Mouse (Mus musculus) spleen, adult 2 months (tissue): ENCODE measurements around the gene Rasal2. TPM values are rescaled to one million over a fixed set of nuclear protein-coding genes. Genes with fewer than 3 reads are reported as not detected.

Experiments used
- DNase-seq, 2 experiments: peaks; one replicate each; pipeline versions ENCODE4 v3.0.0 to v3.0.0-alpha.2; 2012 to 2021; ENCODE audit warnings: low spot score in 2 of 2, low read depth in 1 of 2
- H3K27ac ChIP-seq: fragments of 200-500 bp; 2 replicates; pipeline ENCODE4 v1.5.1; 2012; ENCODE audit warnings: low read length, inconsistent platforms; ENCODE audit not compliant: insufficient read depth
- H3K27me3 ChIP-seq: fragments of 200-500 bp; 2 replicates; pipeline ENCODE4 v1.6.1; 2012; ENCODE audit warnings: mild to moderate bottlenecking, moderate library complexity, low read length, inconsistent platforms; ENCODE audit not compliant: control insufficient read depth, insufficient read depth
- H3K36me3 ChIP-seq: fragments of 200-500 bp; 2 replicates; pipeline ENCODE4 v1.6.1; 2012; ENCODE audit warnings: mild to moderate bottlenecking, low read length, inconsistent platforms; ENCODE audit not compliant: control insufficient read depth, insufficient read depth
- H3K4me1 ChIP-seq: fragments of 200-500 bp; 2 replicates; pipeline ENCODE4 v1.6.1; 2011; ENCODE audit warnings: inconsistent platforms; ENCODE audit not compliant: control insufficient read depth, insufficient read depth, insufficient read length
- H3K4me3 ChIP-seq: fragments of 200-500 bp; 2 replicates; pipeline ENCODE4 v1.5.1; 2011; ENCODE audit warnings: mild to moderate bottlenecking, inconsistent platforms; ENCODE audit not compliant: insufficient read depth, insufficient read length; ENCODE audit errors: extremely low read depth
- CTCF ChIP-seq: fragments of 200-500 bp; IDR thresholded peaks from 2 replicates; pipeline ENCODE4 v1.5.1; 2011; ENCODE audit warnings: mild to moderate bottlenecking, inconsistent platforms; ENCODE audit not compliant: insufficient read depth, insufficient read length, insufficient replicate concordance; ENCODE audit errors: extremely low read depth
- POLR2A ChIP-seq: fragments of 200-500 bp; IDR thresholded peaks from 2 replicates; pipeline ENCODE4 v1.6.1; 2011; ENCODE audit warnings: low read depth, low read length, inconsistent platforms
- WGBS: fragments of 180-500 bp; shearing (Covaris S2); methylation state at CpG from one replicate; pipeline ENCODE4 v1.1.7; 2018; 5-methylcytosine and 5-hydroxymethylcytosine counted together
- polyA plus RNA-seq: library from polyadenylated mRNA; depleted of rRNA; stranded (reverse); fragments of >200 nt; gene quantifications from 2 replicates; pipeline ENCODE4 v1.2.3, GENCODE M21; 2012

Rasal2 gene
- polyA plus RNA-seq, 1 experiment: 1.1 TPM

- TF ChIP-seq POLR2A (no peak), CTCF (no peak)
- 93% methylated on average over 4 of the region's 4 CpGs for WGBS
- no peak for DNase-seq
Observed at GRCm38 (mm10) chr1:157447142-157447541, 34.7 kb upstream of the Rasal2 start.

GRCm38 (mm10) chr1:157446325-157446724 is 33.9 kb upstream of the Rasal2 start:
- H3K27ac ChIP-seq: no peak overlapping the region
- no peaks in the 10 kb centered on the region for H3K36me3 ChIP-seq
- TF ChIP-seq POLR2A: no peak
- 43% methylated on average over 7 of the region's 7 CpGs for WGBS
- peak in 1 of 2 experiments; percentile 33 for DNase-seq
- no peak overlapping the region for H3K4me3 ChIP-seq
- no peaks in the 10 kb centered on the region for H3K4me1 ChIP-seq
- H3K27me3 ChIP-seq: no peaks in the 10 kb centered on the region

More at GRCm38 (mm10) chr1:157447142-157447541, 34.7 kb upstream of the Rasal2 start:
- Histone ChIP-seq H3K4me1 (no peaks in the 10 kb centered on the region), H3K27me3 (no peaks in the 10 kb centered on the region), H3K36me3 (no peaks in the 10 kb centered on the region), H3K27ac (no peak overlapping the region), H3K4me3 (no peak overlapping the region)

- no peaks in the 10 kb centered on the region for H3K27me3 ChIP-seq
- H3K27ac ChIP-seq: no peak overlapping the region
- 75% methylated on average over 6 of the region's 6 CpGs for WGBS
- TF ChIP-seq POLR2A (no peak), CTCF (no peak)
- DNase-seq: no peak
- H3K4me3 ChIP-seq: no peak overlapping the region
- no peaks in the 10 kb centered on the region for H3K4me1 ChIP-seq
- H3K36me3 ChIP-seq: no peaks in the 10 kb centered on the region
Observed at GRCm38 (mm10) chr1:157445398-157445910, 33.1 kb upstream of the Rasal2 start.

- TF ChIP-seq POLR2A (no peak), CTCF (no peak)
- Histone ChIP-seq H3K4me1 (no peaks in the 10 kb centered on the region), H3K27me3 (no peaks in the 10 kb centered on the region), H3K27ac (no peak overlapping the region), H3K4me3 (no peak overlapping the region), H3K36me3 (no peaks in the 10 kb centered on the region)
- 81% methylated on average over 13 of the region's 13 CpGs for WGBS
- DNase-seq: no peak
Observed at GRCm38 (mm10) chr1:157444632-157445300, 32.4 kb upstream of the Rasal2 start.

- whole genome bisulfite sequencing: 63% methylated on average over 19 of the region's 19 CpGs
- TF ChIP-seq CTCF: no peak
- TF ChIP-seq POLR2A: no peak
- Histone ChIP-seq H3K27me3 (no peaks in the 10 kb centered on the region), H3K4me1 (no peaks in the 10 kb centered on the region), H3K27ac (no peak overlapping the region), H3K36me3 (no peaks in the 10 kb centered on the region), H3K4me3 (no peak overlapping the region)
- DNase-seq: no peak
Observed at GRCm38 (mm10) chr1:157443723-157444561, 31.5 kb upstream of the Rasal2 start.

GRCm38 (mm10) chr1:157443026-157443722 is 30.8 kb upstream of the Rasal2 start:
- Histone ChIP-seq H3K4me3 (no peak overlapping the region), H3K4me1 (no peaks in the 10 kb centered on the region), H3K27me3 (no peaks in the 10 kb centered on the region), H3K27ac (no peak overlapping the region), H3K36me3 (no peaks in the 10 kb centered on the region)
- WGBS: 38% methylated on average over 14 of the region's 14 CpGs
- no peak for DNase-seq
- TF ChIP-seq CTCF (no peak), POLR2A (no peak)
